Mouse (Mus musculus) stomach, embryonic 16.5 days (tissue): ENCODE results near the gene Tmem131l. TPM values are rescaled to one million over a fixed set of nuclear protein-coding genes. Genes with fewer than 3 reads are reported as not detected.
"Not testable (repeated sequence)": the region's sequence is repeated elsewhere in the genome, so short reads cannot be mapped to it uniquely, and the experiment has no call there.

ENCODE experiments used
- ATAC-seq: fragments of 200-750 bp; cut with Nextera tagmentation; 2 replicates; pipeline ENCODE4 v1.8.0; 2017; ENCODE audit warnings: moderate number of reproducible peaks, moderate TSS enrichment; ENCODE audit not compliant: insufficient read depth, low FRiP score
- H3K27ac ChIP-seq: fragments of 300-500 bp; sonication (generic); 2 replicates; pipeline ENCODE4 v1.5.1; 2014; ENCODE audit warnings: low read length
- H3K27me3 ChIP-seq: fragments of 300-500 bp; sonication (generic); 2 replicates; pipeline ENCODE4 v1.6.1; 2014; ENCODE audit warnings: low read length, control low read depth, mixed read lengths; ENCODE audit not compliant: control insufficient read depth, insufficient read depth
- H3K36me3 ChIP-seq: fragments of 300-500 bp; sonication (generic); 2 replicates; pipeline ENCODE4 v1.6.1; 2014; ENCODE audit warnings: low read length; ENCODE audit not compliant: control insufficient read depth, insufficient read depth
- H3K4me1 ChIP-seq: fragments of 300-500 bp; sonication (generic); 2 replicates; pipeline ENCODE4 v1.6.1; 2014; ENCODE audit warnings: low read length, control low read depth, mixed read lengths; ENCODE audit not compliant: control insufficient read depth, insufficient read depth
- H3K4me2 ChIP-seq: fragments of 300-500 bp; sonication (generic); 2 replicates; pipeline ENCODE4 v1.6.1; 2014; ENCODE audit warnings: low read depth, low read length, mixed read lengths
- H3K4me3 ChIP-seq: fragments of 300-500 bp; sonication (generic); replicated peaks from 2 replicates; pipeline ENCODE4 v1.5.1; 2014; ENCODE audit warnings: mild to moderate bottlenecking, low read length
- H3K9ac ChIP-seq: fragments of 300-500 bp; sonication (generic); 2 replicates; pipeline ENCODE4 v1.6.1; 2014; ENCODE audit warnings: low read length
- H3K9me3 ChIP-seq: fragments of 300-500 bp; sonication (generic); replicated peaks from 2 replicates; pipeline ENCODE4 v1.6.1; 2016; ENCODE audit warnings: low read length, control low read depth; ENCODE audit not compliant: control insufficient read depth
- WGBS: fragments of 180-500 bp; shearing (Covaris S2); extraction: QIAGEN DNeasy Blood & Tissue Kit; methylation state at CpG from one replicate; pipeline ENCODE4 v1.1.7; 2014; 5-methylcytosine and 5-hydroxymethylcytosine counted together
- polyA plus RNA-seq: library from polyadenylated mRNA; unstranded; fragments of >200 nt; fragmentation: Nextera tagmentation; extraction: Ambion mirVana; gene quantifications from 2 replicates; pipeline ENCODE4 v1.2.1, GENCODE M21; 2015

The Tmem131l gene
- polyA plus RNA-seq, 1 experiment from 2014 or later: 41.7 TPM

DNA sequence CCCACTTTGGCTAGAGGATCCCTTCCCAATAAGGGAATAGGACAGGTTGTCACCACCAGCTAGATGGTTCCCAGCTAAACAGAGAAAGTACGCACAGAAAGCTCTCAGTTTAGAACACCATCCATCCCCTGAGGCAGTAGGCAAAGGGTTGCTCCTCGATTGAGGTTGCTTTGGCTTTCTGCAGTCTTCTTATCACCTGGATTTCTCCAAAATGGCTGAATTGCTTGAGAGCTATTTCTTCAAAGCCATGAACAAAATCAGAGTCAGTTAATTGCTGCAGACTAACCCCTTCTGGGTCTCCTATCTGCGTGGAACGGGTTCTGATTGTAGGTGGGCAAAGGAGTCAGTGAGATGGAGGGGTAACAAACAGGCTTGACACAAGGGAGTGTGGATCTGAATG lies 161.2 kb downstream of the Tmem131l start:
- Histone ChIP-seq H3K9me3 (no peaks in the 10 kb centered on the region), H3K4me2 (no peak overlapping the region), H3K4me3 (no peak overlapping the region), H3K36me3 (no peaks in the 10 kb centered on the region), H3K27me3 (no peaks in the 10 kb centered on the region), H3K27ac (no peak overlapping the region), H3K9ac (no peak overlapping the region), H3K4me1 (no peaks in the 10 kb centered on the region)
- ATAC-seq: no peak
- WGBS: 90% methylated on average over 4 of the region's 4 CpGs

DNA sequence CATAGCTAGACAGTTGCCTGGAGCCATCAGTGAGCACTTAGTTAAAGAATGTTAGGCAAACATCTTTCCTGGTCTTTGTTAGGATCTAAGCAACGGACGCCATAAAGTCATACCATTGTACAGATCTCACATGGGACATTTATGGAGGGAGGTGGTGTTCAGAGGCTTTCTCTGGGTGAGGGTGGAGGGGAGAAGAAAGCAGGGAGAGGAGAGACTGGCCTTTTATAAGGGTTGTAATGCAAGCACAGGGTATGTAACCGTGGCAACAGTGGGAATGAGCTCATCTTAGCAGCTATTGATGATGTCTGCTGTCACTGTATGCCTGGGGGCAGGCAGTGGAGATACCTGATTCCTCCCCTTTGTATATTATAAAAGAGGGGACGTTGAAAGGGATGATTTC lies 163.7 kb downstream of the Tmem131l start:
- no peaks in the 10 kb centered on the region for H3K36me3 ChIP-seq
- no peak overlapping the region for H3K4me2 ChIP-seq
- no peaks in the 10 kb centered on the region for H3K9me3 ChIP-seq
- no peaks in the 10 kb centered on the region for H3K27me3 ChIP-seq
- H3K27ac ChIP-seq: no peak overlapping the region
- H3K9ac ChIP-seq: no peak overlapping the region
- H3K4me3 ChIP-seq: no peak overlapping the region
- 76% methylated on average over 4 of the region's 4 CpGs for WGBS
- no peak for ATAC-seq
- no peaks in the 10 kb centered on the region for H3K4me1 ChIP-seq

DNA sequence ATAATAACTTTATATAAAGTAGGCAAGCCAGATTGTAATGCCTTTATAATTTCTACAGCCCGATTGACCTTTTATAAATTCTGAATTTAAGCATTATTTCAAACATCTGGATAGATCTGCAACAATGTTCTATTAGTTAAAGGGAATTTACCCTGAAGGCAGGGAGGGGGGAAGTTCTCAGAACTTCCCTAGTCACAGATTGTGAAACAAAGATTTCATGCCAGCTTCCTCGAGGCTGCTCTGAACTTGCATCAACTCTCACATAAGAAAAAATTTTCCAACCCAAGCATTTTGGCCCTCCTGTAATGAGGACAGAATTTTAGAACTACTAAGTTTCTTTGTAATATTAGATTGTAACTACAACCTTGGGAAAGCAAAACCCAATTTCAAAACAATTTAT lies 164.9 kb downstream of the Tmem131l start:
- not testable (repeated sequence) for H3K4me3 ChIP-seq, ATAC-seq, H3K27me3 ChIP-seq, H3K4me2 ChIP-seq, H3K9ac ChIP-seq, H3K36me3 ChIP-seq, H3K4me1 ChIP-seq, H3K27ac ChIP-seq, H3K9me3 ChIP-seq
- 85% methylated on average over 2 of the region's 2 CpGs for WGBS

DNA sequence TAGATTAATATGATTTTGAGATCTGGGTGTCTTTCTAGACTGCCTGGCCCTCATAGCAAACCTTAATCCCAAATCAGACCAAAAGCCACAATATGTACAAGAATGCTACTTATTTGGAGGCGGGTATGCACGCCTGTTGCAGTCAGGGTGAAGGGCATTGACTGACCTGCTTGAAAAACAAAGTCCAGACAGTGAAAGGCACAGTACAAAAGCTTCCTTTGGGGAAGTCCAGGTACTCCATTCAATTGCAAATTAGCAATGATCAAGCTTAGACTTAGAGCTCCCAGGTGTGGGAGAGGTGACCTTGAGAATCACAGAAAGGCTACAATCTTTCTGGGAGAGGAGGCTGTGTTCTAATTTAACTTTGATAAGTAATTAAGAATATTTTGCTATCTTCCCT lies 167.1 kb downstream of the Tmem131l start:
- not testable (repeated sequence) for H3K9me3 ChIP-seq, H3K9ac ChIP-seq, H3K4me3 ChIP-seq, H3K4me1 ChIP-seq, H3K4me2 ChIP-seq, ATAC-seq, H3K36me3 ChIP-seq, H3K27ac ChIP-seq, H3K27me3 ChIP-seq
- 87% methylated on average over 2 of the region's 2 CpGs for WGBS

DNA sequence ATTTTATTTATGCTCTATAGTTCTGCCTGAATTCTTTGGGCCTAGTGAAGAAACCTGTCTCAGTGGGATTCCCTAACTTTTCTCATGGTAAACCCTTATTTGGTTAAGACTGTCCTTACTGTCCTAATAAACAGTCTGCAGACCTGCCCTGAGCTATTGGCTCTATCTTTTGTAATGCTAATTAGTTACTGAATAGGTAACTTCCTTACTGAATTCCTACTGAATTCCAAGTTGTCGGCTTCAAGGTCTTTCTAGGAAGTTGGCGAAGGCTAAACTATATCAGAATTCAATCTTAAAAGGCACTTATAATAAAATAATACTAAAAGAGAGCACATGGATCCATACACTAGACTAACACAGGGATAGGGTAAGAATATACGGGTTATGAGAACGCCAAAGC lies 168.0 kb downstream of the Tmem131l start:
- H3K9me3 ChIP-seq, H3K36me3 ChIP-seq, H3K4me3 ChIP-seq, H3K9ac ChIP-seq, H3K27ac ChIP-seq, H3K27me3 ChIP-seq, H3K4me1 ChIP-seq, H3K4me2 ChIP-seq, ATAC-seq: not testable (repeated sequence)
- 94% methylated on average over 4 of the region's 4 CpGs for WGBS

DNA sequence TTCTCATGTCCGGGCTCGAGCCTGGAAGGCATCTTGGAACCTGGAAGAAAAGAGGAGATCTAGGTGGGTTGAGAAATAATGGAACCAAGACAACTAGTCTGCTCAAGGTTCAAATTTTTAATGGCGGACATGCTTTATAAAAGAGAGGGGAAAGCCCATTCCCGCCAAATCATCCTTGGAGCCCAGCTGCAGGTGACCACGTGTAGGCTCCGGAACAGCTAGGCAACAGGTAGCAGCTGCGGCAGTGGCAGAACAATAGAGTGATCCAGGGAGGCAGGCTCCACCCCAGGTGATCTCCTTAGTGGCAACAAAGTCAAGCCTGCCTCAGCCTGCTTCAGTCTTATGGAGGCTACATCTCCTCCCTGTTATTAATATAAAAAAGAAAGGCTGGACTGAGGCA lies 168.4 kb downstream of the Tmem131l start:
- not testable (repeated sequence) for H3K27me3 ChIP-seq, H3K36me3 ChIP-seq, H3K9ac ChIP-seq, H3K4me3 ChIP-seq, H3K9me3 ChIP-seq, H3K4me2 ChIP-seq, H3K4me1 ChIP-seq, ATAC-seq, H3K27ac ChIP-seq
- WGBS: 92% methylated on average over 7 of the region's 7 CpGs

DNA sequence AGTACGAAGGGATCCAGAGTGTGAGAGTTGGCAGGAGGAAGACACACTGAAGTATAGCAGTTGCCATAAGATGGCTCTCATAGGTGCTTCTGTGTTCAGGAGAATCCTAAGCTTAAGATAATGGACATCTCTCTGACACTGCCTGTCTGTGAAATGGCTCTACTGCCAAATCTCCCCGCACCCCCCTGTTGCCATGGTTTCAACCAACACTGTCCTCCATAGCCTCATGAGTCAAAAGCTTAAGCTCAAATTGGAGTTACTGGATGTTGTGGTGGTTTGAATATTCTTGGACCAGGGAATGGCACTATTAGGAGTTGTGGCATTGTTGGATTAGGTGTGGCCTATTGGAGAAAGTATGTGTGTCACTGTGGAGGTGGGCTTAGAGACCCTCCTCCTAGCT lies 170.2 kb downstream of the Tmem131l start:
- H3K9me3 ChIP-seq: no peaks in the 10 kb centered on the region
- no peak overlapping the region for H3K4me3 ChIP-seq
- no peak overlapping the region for H3K27ac ChIP-seq
- no peaks in the 10 kb centered on the region for H3K36me3 ChIP-seq
- H3K4me2 ChIP-seq: no peak overlapping the region
- H3K27me3 ChIP-seq: no peaks in the 10 kb centered on the region
- 96% methylated on average over 2 of the region's 2 CpGs for WGBS
- no peaks in the 10 kb centered on the region for H3K4me1 ChIP-seq
- H3K9ac ChIP-seq: no peak overlapping the region
- ATAC-seq: no peak

DNA sequence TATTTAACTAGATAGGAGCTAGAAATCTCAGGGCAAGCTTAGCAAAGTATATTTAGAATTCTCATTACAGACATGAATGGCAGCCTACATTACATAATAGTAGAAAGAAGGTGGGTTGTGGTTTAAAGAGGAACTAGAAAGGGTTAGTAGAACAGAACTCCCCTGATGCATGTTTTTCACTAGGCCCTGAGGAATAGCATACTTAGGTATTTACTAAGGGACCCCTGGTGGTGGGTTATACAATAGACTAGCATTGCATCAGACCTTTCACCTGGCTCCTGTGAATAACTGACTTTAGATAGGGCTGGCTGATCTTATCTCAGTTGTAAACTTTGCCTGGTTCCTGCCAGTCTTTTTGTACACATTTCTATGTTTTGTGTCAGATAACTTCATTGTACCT lies 172.9 kb downstream of the Tmem131l start:
- H3K9ac ChIP-seq, H3K27me3 ChIP-seq, H3K4me3 ChIP-seq, H3K36me3 ChIP-seq, H3K4me2 ChIP-seq, H3K9me3 ChIP-seq, H3K4me1 ChIP-seq, H3K27ac ChIP-seq, ATAC-seq: not testable (repeated sequence)

DNA sequence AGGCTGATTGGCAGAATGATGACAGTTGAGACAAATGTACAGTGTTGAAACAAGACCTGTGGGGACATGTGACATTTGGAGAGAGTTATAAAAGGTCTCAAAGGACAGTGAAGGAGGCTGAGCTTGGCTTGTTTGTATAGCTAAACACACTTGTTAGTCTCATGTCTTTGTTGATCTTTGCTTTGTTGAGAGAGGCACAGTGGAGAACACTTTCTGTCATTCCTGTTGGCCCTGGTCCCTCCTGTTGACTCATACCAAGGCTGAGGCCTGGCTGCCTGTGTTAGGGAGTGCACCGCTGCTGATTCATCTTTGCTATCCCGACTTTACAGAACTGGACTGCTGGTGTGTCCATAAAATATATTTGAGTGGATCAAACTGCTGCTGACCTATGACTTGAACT lies 174.8 kb downstream of the Tmem131l start:
- H3K9me3 ChIP-seq: no peaks in the 10 kb centered on the region
- H3K4me2 ChIP-seq: no peak overlapping the region
- H3K4me3 ChIP-seq: no peak overlapping the region
- H3K27me3 ChIP-seq: no peaks in the 10 kb centered on the region
- H3K4me1 ChIP-seq: peaks cover 7% of the 10 kb centered on the region
- peak overlapping the region; percentile 67 for H3K27ac ChIP-seq
- peak; percentile 71; the same call in 1 of the 2 replicates for ATAC-seq
- 63% methylated on average over 2 of the region's 2 CpGs for WGBS
- no peaks in the 10 kb centered on the region for H3K36me3 ChIP-seq
- H3K9ac ChIP-seq: no peak overlapping the region

DNA sequence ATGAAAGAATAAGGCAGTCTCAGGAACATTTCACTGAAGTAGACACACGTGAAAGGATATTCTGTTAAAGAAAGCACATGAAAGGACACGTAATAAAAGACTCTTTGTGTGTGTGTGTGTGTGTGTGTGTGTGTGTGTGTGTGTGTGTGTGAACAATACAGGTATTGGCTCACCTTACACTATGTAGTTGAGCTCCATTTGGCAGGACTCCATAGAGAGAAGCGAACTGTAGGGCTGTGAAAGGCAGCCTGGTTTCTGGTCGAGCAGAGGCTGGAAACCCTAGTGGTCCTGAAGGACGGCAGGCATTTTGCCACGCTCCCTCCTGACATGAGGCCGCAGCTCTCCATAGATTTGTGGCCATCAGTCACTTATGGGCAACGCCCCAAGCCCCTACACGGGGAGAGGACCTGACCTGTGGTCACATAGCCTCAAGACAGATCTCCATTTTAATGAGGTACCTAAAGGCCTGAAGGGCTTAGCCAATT lies 175.9 kb downstream of the Tmem131l start:
- peaks cover 7% of the 10 kb centered on the region for H3K4me1 ChIP-seq
- H3K4me3 ChIP-seq: no peak overlapping the region
- no peak overlapping the region for H3K9ac ChIP-seq
- ATAC-seq: no peak
- 83% methylated on average over 9 of the region's 9 CpGs for WGBS
- H3K27ac ChIP-seq: no peak overlapping the region
- no peak overlapping the region for H3K4me2 ChIP-seq
- no peaks in the 10 kb centered on the region for H3K36me3 ChIP-seq
- H3K9me3 ChIP-seq: no peaks in the 10 kb centered on the region
- H3K27me3 ChIP-seq: no peaks in the 10 kb centered on the region
